Mouse (Mus musculus): ENCODE measurements around the gene Gabrq.

GRCm38 (mm10) chrX:72823310-72823709 is 1.7 kb upstream of the Gabrq start:
- TF ChIP-seq CTCF (IDR thresholded peaks at IDR 0.05; ENCODE audit: control insufficient read depth, insufficient read depth, insufficient replicate concordance, low read depth, low read length): no peak
- TF ChIP-seq POLR2A (IDR thresholded peaks at IDR 0.05; ENCODE audit: control insufficient read depth, low read depth, low read length): no peak

All from testis, adult 2 months (tissue).